Mouse (Mus musculus): ENCODE measurements around the gene Itga2.

DNA sequence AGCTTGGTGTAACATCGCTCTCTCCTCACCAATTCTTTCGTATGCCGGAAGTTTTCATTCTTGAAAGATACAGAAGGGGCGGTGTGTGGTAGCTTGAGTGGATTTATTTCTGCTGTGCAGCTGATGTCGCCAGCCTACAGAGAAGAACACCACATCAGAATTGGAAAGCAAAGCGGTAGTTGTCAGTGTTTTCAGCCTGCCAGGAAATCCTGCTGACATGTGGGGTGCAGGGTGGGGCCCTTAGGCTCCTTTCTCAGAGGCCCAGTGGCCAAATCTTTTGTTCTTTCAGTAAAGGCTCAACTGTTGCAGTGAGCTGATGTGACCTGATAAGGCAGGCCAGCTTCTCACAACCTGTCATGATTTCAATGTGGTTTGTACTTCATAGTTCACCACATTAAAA lies 86.1 kb downstream of the Itga2 start:
- TF ChIP-seq CTCF (IDR thresholded peaks at IDR 0.05; ENCODE audit: borderline replicate concordance, extremely low read depth, insufficient read depth, insufficient read length) = no peak
- no peak for TF ChIP-seq POLR2A (IDR thresholded peaks at IDR 0.05; ENCODE audit: borderline replicate concordance, extremely low read depth, insufficient read depth, insufficient read length, poor library complexity, severe bottlenecking)

Data from brain, embryonic 14.5 days (tissue).